Mouse (Mus musculus) heart, embryonic 10.5 days (tissue): Measurements from ENCODE around the gene Eif3l. TPM values are rescaled to one million over a fixed set of nuclear protein-coding genes. Genes with fewer than 3 reads are reported as not detected.
"Not testable (repeated sequence)": the region's sequence is repeated elsewhere in the genome, so short reads cannot be mapped to it uniquely, and the experiment has no call there.

Source experiments
- DNase-seq: peaks from one replicate; pipeline ENCODE4 v3.0.0-alpha.2; 2017; ENCODE audit warnings: low spot score
- H3K27ac ChIP-seq: fragments of 300-500 bp; sonication (generic); 2 replicates; pipeline ENCODE4 v1.5.1; 2016; ENCODE audit warnings: mild to moderate bottlenecking
- H3K27me3 ChIP-seq: fragments of 300-500 bp; sonication (generic); 2 replicates; pipeline ENCODE4 v1.6.1; 2016; ENCODE audit warnings: mild to moderate bottlenecking; ENCODE audit not compliant: poor library complexity, insufficient read depth, severe bottlenecking
- H3K36me3 ChIP-seq: fragments of 300-500 bp; sonication (generic); 2 replicates; pipeline ENCODE4 v1.6.1; 2016; ENCODE audit warnings: mild to moderate bottlenecking, moderate library complexity
- H3K4me1 ChIP-seq: fragments of 300-500 bp; sonication (generic); 2 replicates; pipeline ENCODE4 v1.6.1; 2016; ENCODE audit warnings: mild to moderate bottlenecking
- H3K4me3 ChIP-seq: fragments of 300-500 bp; sonication (generic); 2 replicates; pipeline ENCODE4 v1.5.1; 2016; ENCODE audit warnings: mild to moderate bottlenecking, moderate library complexity
- H3K9me3 ChIP-seq: fragments of 300-500 bp; sonication (generic); 2 replicates; pipeline ENCODE4 v1.6.1; 2016; ENCODE audit warnings: mild to moderate bottlenecking, moderate library complexity
- WGBS: fragments of 180-500 bp; shearing (Covaris S2); methylation state at CpG from one replicate; pipeline ENCODE4 v1.1.7; 2016; 5-methylcytosine and 5-hydroxymethylcytosine counted together
- polyA plus RNA-seq: library from polyadenylated mRNA; unstranded; fragments of >200 nt; fragmentation: Nextera tagmentation; extraction: Ambion mirVana; gene quantifications from 2 replicates; pipeline ENCODE4 v1.2.1, GENCODE M21; 2016

The Eif3l gene
- polyA plus RNA-seq = 201 and 226 TPM in 2 replicates

DNA sequence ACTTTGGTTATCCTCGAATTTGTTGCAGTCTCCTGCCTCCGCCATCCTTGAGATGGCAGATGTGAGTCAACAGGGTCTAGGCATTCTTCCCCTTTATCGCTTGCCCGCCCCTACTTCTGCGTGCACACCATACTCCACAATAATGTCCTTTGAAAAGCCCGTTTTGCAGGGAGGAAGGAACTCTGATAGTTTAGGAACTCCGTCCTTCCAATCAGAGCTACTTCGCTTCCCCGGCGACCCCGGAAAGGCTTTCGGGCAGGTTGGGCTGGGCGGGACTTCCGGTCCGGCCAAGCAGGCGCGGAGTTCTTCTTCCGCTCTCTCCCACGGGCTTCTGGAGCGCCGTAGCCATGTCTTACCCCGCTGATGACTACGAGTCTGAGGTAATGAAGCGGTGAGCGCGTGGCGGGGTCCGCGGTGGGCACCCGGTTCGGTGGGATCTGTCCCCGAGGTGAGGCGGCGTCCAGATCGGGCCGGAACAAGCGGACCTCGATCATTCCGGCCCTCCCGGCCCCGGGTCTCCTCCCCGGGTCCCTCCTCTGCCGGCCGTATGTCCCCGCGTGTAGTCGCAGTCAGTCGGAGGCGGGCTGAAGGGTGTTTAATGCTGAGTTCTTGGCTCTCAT is at the start of gene Eif3l:
Eif3l (plus strand) TSS at position 267 of the 620 bp plus-strand sequence.
- Histone ChIP-seq H3K36me3 (peaks cover 37% of the 10 kb centered on the region), H3K27ac (peak within 1 kb of the TSS; percentile 90), H3K4me3 (peak within 1 kb of the TSS; percentile 97), H3K4me1 (peaks cover 14% of the 10 kb centered on the region), H3K27me3 (no peaks in the 10 kb centered on the region; the same call in 1 of the 2 replicates), H3K9me3 (no peaks in the 10 kb centered on the region)
- under 1% methylated on average over 49 of the region's 49 CpGs for WGBS
- peak; percentile 96 for DNase-seq

DNA sequence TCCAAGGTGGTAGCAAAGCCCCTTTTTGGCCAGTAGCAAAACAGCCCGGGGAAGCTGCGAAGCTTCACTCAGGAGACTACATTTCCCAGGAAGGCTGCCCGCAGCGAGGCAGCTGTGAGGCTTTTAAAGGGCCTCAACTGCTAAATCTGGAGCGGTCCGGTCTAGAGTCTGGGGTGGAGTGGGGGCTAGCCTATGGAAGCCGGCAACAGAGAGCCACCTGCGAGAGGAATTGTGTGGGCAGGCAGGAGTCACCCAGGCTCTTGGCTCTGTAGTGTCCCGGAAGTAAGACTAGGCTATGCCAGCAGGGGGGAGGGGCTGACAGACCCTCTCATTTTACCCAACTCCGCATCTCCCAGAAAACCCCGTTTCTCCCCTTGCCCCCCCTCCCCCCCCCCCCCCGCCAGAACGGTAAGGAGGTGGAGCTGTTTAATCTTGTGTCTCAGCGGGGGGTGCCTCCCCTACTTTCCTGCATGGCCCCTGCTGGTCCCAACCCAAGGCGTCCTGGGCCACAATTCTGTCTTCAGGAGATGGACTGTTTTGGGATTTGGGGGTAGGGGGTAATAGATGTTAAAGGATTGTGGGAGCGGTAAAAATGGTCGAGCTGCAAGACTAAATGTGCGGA is 49.2 kb upstream of the Eif3l start:
- peak overlapping the region; percentile 53 for H3K4me3 ChIP-seq
- WGBS = 8% methylated on average over 16 of the region's 18 CpGs

DNA sequence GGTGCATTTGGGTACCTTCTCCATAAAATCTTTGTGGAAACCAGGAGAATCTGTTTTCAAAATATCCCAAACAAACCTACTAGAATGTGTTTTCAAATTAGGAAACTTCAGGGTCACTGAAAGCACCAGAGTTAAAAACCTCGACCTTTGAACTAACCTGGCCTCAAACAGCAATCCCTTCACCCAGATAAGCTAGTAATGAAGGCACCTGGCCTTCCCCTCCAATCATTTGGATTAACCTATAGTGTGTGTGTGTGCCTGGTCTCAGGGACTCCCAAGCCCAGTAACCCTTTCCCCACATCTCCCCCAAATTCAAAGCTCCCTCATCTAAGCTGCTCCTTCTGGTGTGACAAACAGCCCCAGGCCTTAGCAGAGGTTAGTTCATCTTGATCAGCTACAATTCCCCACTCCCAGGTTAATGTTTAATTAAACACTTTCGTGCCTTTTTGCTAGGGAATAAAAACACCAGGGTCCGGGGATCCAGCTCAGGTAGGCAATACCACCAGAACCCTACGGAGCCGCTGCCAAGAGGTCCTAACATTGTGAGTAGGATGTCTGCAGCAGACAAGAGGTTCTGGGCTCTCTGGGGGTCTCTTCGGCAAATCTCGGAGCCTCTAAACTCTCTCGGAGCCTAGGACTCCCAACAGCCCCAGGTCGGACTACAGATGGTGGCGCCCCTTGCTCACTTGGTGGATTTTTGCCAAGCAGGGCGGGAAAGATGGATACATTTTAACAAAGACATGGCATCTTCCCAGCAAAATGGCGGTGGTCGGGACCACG is 48.3 kb upstream of the Eif3l start:
- H3K9me3 ChIP-seq = no peaks in the 10 kb centered on the region
- H3K27me3 ChIP-seq = peaks cover 18% of the 10 kb centered on the region; the same call in 1 of the 2 replicates
- H3K27ac ChIP-seq = peak overlapping the region; percentile 100
- peaks cover 59% of the 10 kb centered on the region for H3K4me1 ChIP-seq
- H3K36me3 ChIP-seq = no peaks in the 10 kb centered on the region
- no peak for DNase-seq
- 37% methylated on average over 14 of the region's 14 CpGs for WGBS
- peak overlapping the region; percentile 83 for H3K4me3 ChIP-seq

More for the DNA sequence above, 49.2 kb upstream of the Eif3l start:
- DNase-seq = no peak
- Histone ChIP-seq H3K27me3 (peaks cover 18% of the 10 kb centered on the region; the same call in 1 of the 2 replicates), H3K4me1 (peaks cover 53% of the 10 kb centered on the region), H3K27ac (peak overlapping the region; percentile 77), H3K36me3 (no peaks in the 10 kb centered on the region), H3K9me3 (no peaks in the 10 kb centered on the region)

DNA sequence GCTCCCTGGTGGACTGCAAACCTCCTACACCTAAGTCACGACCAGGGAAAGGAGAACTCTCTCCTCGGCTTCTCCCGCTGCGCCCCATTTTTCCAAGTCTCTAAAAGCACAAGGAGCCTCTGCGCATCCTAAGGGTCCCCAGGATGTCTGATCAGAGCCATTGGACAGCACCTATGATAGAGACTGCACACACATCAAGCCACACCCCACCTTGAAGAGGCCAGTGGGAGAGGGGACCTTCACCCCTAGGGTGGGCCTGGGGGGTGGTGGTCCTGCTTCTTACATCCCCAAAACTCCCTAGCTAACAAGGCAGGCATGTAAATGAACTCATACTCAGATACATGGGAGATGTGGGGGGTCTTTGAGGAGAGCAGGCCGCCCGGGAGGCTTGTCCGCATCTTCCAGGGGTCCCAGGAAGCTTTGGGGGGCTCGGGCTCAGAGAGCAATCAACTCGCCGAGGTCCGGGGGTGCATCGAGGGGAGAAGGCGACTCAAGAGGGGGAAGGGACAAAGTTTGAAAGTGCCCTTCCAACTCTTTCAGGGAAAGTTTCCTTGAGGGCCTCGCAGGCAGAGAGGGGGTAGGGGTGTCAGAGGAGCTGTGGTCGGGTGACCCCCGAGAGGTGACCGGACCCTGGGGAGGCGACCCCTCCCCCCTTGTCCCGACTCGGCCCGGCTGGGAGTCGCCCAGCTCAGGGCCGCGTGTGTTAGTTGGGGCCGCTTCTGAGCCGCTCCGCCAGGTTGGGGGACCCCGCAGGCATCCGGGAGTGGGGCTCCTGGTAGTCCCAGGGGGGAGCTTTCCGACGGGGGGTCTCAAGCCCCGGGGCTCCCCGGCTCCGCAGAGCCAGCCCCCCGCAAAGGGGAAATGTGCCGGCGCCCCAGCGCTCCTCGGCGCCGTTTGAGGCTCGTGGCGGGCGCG is 47.4 kb upstream of the Eif3l start:
- H3K36me3 ChIP-seq = no peaks in the 10 kb centered on the region
- H3K4me3 ChIP-seq = peak overlapping the region; percentile 83
- peaks cover 58% of the 10 kb centered on the region for H3K4me1 ChIP-seq
- H3K27me3 ChIP-seq = peaks cover 18% of the 10 kb centered on the region; the same call in 1 of the 2 replicates
- H3K27ac ChIP-seq = peak overlapping the region; percentile 100
- H3K9me3 ChIP-seq = no peaks in the 10 kb centered on the region
- DNase-seq = no peak
- WGBS = 7% methylated on average over 38 of the region's 46 CpGs

DNA sequence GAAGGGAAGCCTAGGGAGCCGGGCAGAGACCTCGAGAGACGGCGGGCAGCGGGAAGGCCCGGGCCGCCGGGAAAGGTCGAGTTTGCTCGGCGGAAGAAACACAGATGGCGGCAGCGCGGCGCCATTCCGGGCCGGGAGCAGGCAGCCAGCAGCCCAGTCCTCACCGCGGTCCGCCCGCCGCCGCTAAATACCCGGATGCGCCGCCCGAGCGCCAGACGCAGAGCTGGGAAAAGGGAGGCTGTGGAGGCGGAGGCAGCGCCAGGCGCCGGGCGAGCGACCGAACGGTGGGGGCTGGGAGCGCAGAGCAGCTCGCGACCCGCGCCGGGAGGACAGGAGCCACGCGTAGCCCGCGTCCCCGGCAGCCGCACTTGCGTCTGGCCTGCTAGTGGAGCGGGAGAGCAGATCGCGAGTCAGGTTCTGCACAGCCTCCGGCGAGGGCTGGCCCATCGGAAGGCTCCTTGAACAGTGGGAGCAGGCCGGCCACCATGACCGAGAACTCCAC is 46.7 kb upstream of the Eif3l start, which contains the start of gene H1f0:
H1f0 (plus strand) TSS at position 214 of the 502 bp plus-strand sequence.
- Histone ChIP-seq H3K4me1 (peaks cover 51% of the 10 kb centered on the region), H3K9me3 (no peaks in the 10 kb centered on the region), H3K27me3 (peaks cover 18% of the 10 kb centered on the region; the same call in 1 of the 2 replicates), H3K36me3 (no peaks in the 10 kb centered on the region), H3K27ac (peak within 1 kb of the TSS; percentile 100), H3K4me3 (peak within 1 kb of the TSS; percentile 83)
- peak; percentile 93 for DNase-seq
- WGBS = under 1% methylated on average over 58 of the region's 58 CpGs

DNA sequence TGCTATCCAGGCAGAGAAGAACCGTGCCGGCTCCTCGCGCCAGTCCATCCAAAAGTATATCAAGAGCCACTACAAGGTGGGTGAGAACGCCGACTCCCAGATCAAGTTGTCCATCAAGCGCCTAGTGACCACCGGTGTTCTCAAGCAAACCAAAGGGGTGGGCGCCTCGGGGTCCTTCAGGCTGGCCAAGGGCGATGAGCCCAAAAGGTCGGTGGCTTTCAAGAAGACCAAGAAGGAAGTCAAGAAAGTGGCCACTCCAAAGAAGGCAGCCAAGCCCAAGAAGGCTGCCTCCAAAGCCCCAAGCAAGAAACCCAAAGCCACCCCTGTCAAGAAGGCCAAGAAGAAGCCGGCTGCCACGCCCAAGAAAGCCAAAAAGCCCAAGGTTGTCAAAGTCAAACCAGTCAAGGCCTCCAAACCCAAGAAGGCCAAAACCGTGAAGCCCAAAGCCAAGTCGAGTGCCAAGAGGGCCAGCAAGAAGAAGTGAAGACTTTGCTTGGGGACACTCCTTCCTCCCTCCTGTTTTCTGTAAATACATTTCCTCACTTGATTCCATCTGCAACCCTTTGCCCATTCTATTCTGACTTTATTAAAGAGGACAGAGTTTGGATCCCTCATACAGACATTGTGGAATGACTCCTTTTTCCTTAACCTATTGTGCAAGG is 46.0 kb upstream of the Eif3l start:
- Histone ChIP-seq H3K36me3 (no peaks in the 10 kb centered on the region), H3K4me3 (peak overlapping the region; percentile 83), H3K4me1 (peaks cover 48% of the 10 kb centered on the region), H3K9me3 (no peaks in the 10 kb centered on the region), H3K27me3 (peaks cover 18% of the 10 kb centered on the region; the same call in 1 of the 2 replicates), H3K27ac (peak overlapping the region; percentile 100)
- 32% methylated on average over 16 of the region's 16 CpGs for WGBS
- DNase-seq = peak; percentile 85

DNA sequence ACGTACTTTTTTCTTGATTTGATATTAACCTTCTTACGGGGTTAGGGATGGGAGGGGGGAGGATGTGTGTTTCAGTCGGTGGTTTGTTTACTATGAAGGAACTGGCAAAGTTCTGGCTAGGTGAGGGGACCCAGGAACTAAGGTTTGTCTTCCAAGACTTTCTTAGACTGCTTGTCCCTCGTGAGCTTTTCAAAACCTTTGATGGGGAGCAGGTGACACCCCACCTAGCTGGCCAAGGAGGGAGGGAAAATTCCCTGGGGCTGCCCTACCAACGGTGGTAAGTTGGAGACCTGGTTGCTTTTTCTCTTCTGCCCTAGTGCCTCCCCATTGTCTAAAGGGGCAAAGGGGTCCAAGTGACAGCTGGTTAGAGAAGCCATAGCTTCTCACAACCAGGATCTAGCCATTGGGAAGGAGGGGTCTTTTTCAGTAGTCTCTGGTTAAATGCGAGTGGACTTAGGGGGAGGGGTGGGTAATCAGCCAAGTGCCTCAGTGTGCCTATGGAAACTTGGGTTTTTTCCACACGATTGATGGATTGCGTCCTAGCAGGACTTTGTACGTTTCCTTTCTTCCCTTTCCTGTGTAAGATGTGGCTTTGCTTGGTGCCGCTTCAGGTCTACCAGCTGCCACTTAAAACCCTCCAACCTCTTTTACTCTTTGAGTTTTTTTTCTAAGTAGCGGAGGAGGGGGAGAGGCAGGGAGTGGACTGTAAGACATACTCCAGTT is 45.3 kb upstream of the Eif3l start:
- H3K36me3 ChIP-seq = no peaks in the 10 kb centered on the region
- H3K4me1 ChIP-seq = peaks cover 48% of the 10 kb centered on the region
- H3K27me3 ChIP-seq = peaks cover 18% of the 10 kb centered on the region; the same call in 1 of the 2 replicates
- peak overlapping the region; percentile 83 for H3K4me3 ChIP-seq
- no peak for DNase-seq
- peak overlapping the region; percentile 100 for H3K27ac ChIP-seq
- H3K9me3 ChIP-seq = no peaks in the 10 kb centered on the region
- 16% methylated on average over 11 of the region's 11 CpGs for WGBS

DNA sequence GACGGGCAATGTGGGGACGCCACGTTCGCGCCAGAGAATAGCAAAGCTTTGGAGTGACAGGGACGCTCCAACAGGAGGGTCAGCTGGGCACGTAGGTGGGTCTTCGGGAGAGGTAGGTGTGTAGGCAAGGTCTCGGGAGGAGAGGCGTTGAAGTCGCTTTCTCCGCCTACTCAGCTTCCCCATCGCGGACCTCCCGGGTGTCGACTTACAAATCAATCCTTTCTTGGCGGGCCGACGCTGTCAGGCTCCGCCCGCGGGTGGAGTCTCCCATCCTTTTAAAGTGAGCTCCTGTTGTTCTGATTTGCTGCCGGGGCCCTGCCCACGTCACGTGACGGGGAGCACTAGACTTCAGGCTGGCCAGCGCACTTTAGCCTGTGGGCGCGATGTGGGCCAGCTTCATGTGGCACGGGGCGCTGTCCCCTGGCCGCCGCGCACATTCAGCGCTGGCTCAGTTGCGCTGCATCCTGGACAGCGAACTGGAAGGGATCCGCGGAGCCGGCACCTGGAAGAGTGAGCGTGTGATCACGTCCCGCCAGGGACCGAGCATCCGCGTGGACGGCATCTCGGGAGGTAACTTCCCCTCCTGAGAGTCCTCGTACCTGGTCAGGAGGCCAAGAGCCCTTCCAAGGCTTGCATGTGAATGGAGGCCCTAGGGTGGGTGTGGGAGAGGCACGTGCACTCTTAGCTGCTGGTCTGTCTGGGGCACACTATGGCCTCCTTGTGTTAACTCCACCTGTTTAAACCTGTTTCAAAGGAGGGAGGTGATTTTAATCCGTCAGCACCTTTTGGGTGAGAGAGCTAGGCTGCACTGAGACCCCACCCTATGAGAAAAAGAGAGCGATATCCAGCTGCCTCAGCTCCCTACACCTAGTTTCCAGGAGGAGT is 44.2 kb upstream of the Eif3l start:
- Histone ChIP-seq H3K27ac (peak overlapping the region; percentile 100), H3K36me3 (peaks cover 2% of the 10 kb centered on the region; the same call in 1 of the 2 replicates), H3K4me3 (peak overlapping the region; percentile 83), H3K27me3 (0 out of 2 replicates have a peak, but pooled peaks cover 10% of the 10 kb centered on the region), H3K9me3 (no peaks in the 10 kb centered on the region), H3K4me1 (peaks cover 42% of the 10 kb centered on the region)
- peak; percentile 97 for DNase-seq
- 1% methylated on average over 52 of the region's 52 CpGs for WGBS

DNA sequence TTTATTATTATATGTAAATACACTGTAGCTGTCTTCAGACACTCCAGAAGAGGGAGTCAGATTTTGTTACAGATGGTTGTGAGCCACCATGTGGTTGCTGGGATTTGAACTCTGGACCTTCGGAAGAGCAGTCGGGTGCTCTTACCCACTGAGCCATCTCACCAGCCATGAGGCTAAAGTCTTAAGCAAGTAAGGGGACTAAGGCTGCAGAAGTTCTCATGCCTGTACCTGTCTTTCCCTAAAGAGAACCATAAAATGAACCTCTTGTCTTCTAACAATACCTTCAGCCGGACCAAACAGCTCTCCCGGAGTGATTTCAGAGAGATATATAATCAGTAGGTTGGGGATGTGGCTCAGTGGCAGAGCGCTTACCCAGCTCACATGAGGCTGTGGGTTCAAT is 43.1 kb upstream of the Eif3l start:
- H3K27ac ChIP-seq, DNase-seq, H3K9me3 ChIP-seq, H3K4me3 ChIP-seq: not testable (repeated sequence)
- peaks cover 13% of the 10 kb centered on the region; the same call in 1 of the 2 replicates for H3K27me3 ChIP-seq
- H3K36me3 ChIP-seq = peaks cover 12% of the 10 kb centered on the region
- H3K4me1 ChIP-seq = peaks cover 37% of the 10 kb centered on the region
- WGBS = 91% methylated on average over 5 of the region's 5 CpGs

DNA sequence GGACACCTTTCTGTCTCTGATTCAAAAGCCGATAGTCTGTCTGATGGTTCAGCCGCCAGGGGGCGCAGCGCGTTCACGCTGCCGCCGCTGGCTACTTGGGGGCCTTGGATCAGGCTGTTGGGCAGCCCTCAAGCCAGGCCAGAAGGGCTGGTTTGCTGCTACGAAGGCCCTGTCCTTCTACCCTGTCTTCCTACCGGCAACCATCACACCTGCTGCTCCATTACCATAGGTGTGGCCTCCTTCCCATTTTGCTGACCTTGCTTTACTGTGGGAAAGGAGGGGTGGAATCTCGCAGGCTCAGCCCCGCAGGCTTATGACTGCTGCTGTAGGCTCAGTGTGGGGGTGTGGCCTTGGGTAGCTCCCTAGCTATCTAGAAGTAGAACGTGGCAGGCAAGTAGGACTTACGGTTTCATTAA is 37.1 kb upstream of the Eif3l start:
- H3K9me3 ChIP-seq = no peaks in the 10 kb centered on the region
- 11% methylated on average over 14 of the region's 14 CpGs for WGBS

More for the DNA sequence above, 37.1 kb upstream of the Eif3l start:
- Histone ChIP-seq H3K4me1 (peaks cover 32% of the 10 kb centered on the region), H3K27me3 (peaks cover 58% of the 10 kb centered on the region), H3K4me3 (peak overlapping the region; percentile 6; the same call in 1 of the 2 replicates), H3K36me3 (peaks cover 16% of the 10 kb centered on the region), H3K27ac (no peak overlapping the region)
- DNase-seq = peak; percentile 91
